ENCODE assay signal across 8 mouse cellular contexts in the genomic region with DNA sequence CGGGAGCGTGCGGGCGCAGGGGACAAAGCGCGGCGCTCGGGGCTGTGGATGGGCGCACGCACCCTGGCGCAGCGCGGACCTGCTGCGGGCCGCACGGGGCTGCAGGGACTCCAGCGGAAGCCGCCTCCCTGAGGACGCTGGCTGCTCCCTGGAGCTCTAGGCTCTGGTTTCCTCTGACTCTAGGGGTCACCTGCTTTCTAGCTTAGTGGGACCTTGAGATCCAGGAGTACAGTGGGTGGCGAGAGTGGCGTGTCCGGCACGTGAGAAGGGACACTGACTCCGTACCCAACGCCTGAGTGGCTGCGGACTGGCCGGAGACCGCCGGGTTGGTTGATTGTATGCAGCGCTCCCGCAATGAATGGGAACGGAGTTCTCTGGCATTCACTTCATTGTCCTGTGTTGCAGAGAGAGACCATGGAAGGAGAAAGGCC. TPM values are rescaled to one million over a fixed set of nuclear protein-coding genes. Genes with fewer than 3 reads are reported as not detected.
DNase-seq lines count a peak whose midpoint lies in the region; ATAC-seq lines count a peak whose summit lies in the region.
"Had no signal": no experiment of that assay in that cellular context is flagged by ENCODE, and none has a peak within 500 bp of the region (broad histone marks: within the 10 kb centered on the region; RNA-seq: fewer than 3 reads in every experiment).

No protein-coding gene starts in this region.

- H3K9me3 ChIP-seq in lung, embryonic 16.5 days (ENCODE audit: control insufficient read depth, low read length): no peaks in the 10 kb centered on the region
- no peaks in the 10 kb centered on the region for H3K9me3 ChIP-seq in forebrain, embryonic 10.5 days
- H3K9me3 ChIP-seq in intestine, embryonic 15.5 days: no peaks in the 10 kb centered on the region
- H3K9me3 ChIP-seq in midbrain, embryonic 11.5 days (ENCODE audit: control insufficient read depth, low read length): no peaks in the 10 kb centered on the region

- peak overlapping the region; percentile 71 for H3K4me3 ChIP-seq in lung, embryonic 16.5 days (ENCODE audit: low read length)
- peak overlapping the region; percentile 87 for H3K4me3 ChIP-seq in forebrain, embryonic 10.5 days
- H3K4me3 ChIP-seq in intestine, embryonic 15.5 days (replicated peaks): peak overlapping the region; percentile 74
- H3K4me3 ChIP-seq in midbrain, embryonic 11.5 days (ENCODE audit: low read depth, low read length): peak overlapping the region; percentile 86

- no peak overlapping the region for H3K27ac ChIP-seq in lung, embryonic 16.5 days (ENCODE audit: low read length)
- H3K27ac ChIP-seq in forebrain, embryonic 10.5 days: peak overlapping the region; percentile 97
- no peak overlapping the region for H3K27ac ChIP-seq in intestine, embryonic 15.5 days
- H3K27ac ChIP-seq in midbrain, embryonic 11.5 days (ENCODE audit: low read depth, low read length): peak overlapping the region; percentile 85
- H3K27ac ChIP-seq: macrophage had no signal

- WGBS in lung, embryonic 16.5 days: under 1% methylated on average over 24 of the region's 32 CpGs
- 0% methylated on average over 32 of the region's 32 CpGs for WGBS in forebrain, embryonic 10.5 days
- 0% methylated on average over 32 of the region's 32 CpGs for WGBS in intestine, embryonic 15.5 days
- WGBS in midbrain, embryonic 11.5 days: 0% methylated on average over 25 of the region's 32 CpGs

- peak overlapping the region; percentile 100 for H3K4me2 ChIP-seq in lung, embryonic 16.5 days (ENCODE audit: low read depth, low read length)
- peak overlapping the region; percentile 100 for H3K4me2 ChIP-seq in intestine, embryonic 15.5 days (replicated peaks)
- peak overlapping the region; percentile 85 for H3K4me2 ChIP-seq in midbrain, embryonic 11.5 days

- no peaks in the 10 kb centered on the region for H3K27me3 ChIP-seq in lung, embryonic 16.5 days (ENCODE audit: control insufficient read depth, insufficient read depth, low read depth, low read length)
- H3K27me3 ChIP-seq in forebrain, embryonic 10.5 days (ENCODE audit: poor library complexity, severe bottlenecking): peaks cover 22% of the 10 kb centered on the region
- no peaks in the 10 kb centered on the region for H3K27me3 ChIP-seq in intestine, embryonic 15.5 days (replicated peaks)
- no peaks in the 10 kb centered on the region for H3K27me3 ChIP-seq in midbrain, embryonic 11.5 days (ENCODE audit: control insufficient read depth, insufficient read depth, low read length)

- H3K9ac ChIP-seq in lung, embryonic 16.5 days (ENCODE audit: low read length): peak overlapping the region; percentile 70
- peak overlapping the region; percentile 70 for H3K9ac ChIP-seq in intestine, embryonic 15.5 days
- H3K9ac ChIP-seq in midbrain, embryonic 11.5 days (ENCODE audit: low read length): peak overlapping the region; percentile 85

- H3K4me1 ChIP-seq in lung, embryonic 16.5 days (replicated peaks; ENCODE audit: control insufficient read depth, insufficient read depth, low read length): peaks cover 14% of the 10 kb centered on the region
- H3K4me1 ChIP-seq in forebrain, embryonic 10.5 days: peaks cover 87% of the 10 kb centered on the region
- H3K4me1 ChIP-seq in intestine, embryonic 15.5 days (replicated peaks): peaks cover 17% of the 10 kb centered on the region; the same call in 1 of the 2 replicates
- H3K4me1 ChIP-seq in midbrain, embryonic 11.5 days (ENCODE audit: control insufficient read depth, insufficient read depth, low read length): peaks cover 20% of the 10 kb centered on the region

- no peaks in the 10 kb centered on the region for H3K36me3 ChIP-seq in lung, embryonic 16.5 days (ENCODE audit: control insufficient read depth, insufficient read depth, low read length)
- H3K36me3 ChIP-seq in forebrain, embryonic 10.5 days (replicated peaks): no peaks in the 10 kb centered on the region
- H3K36me3 ChIP-seq in intestine, embryonic 15.5 days: no peaks in the 10 kb centered on the region
- H3K36me3 ChIP-seq in midbrain, embryonic 11.5 days (ENCODE audit: control insufficient read depth, insufficient read depth, low read length): no peaks in the 10 kb centered on the region

- ATAC-seq in lung, embryonic 16.5 days (ENCODE audit: low read depth): peak; percentile 68
- ATAC-seq in intestine, embryonic 15.5 days: peak; percentile 78
- ATAC-seq in midbrain, embryonic 11.5 days (ENCODE audit: low FRiP score): peak; percentile 62

- DNase-seq in lung, postnatal 25 days (ENCODE audit: low spot score): no peak
- peak; percentile 69 for DNase-seq in forebrain, embryonic 10.5 days (ENCODE audit: extremely low spot score, low spot score)
- DNase-seq in midbrain, embryonic 11.5 days (ENCODE audit: low spot score, missing footprints): peak; percentile 97
- no peak for DNase-seq in layer of hippocampus, postnatal 36 days
- DNase-seq in urinary bladder, postnatal 4 days (ENCODE audit: low spot score in 2 of 2): no peak

RNA-seq across cellular contexts. Expression of gene Lama1, which starts 0.4 kb away (rescaled TPM):
- polyA plus RNA-seq in lung, embryonic 16.5 days (2015; fragmentation: Nextera tagmentation; extraction: Ambion mirVana): 2.2 and 2.4 TPM in 2 replicates
- polyA plus RNA-seq in forebrain, embryonic 10.5 days (2016; fragmentation: Nextera tagmentation; extraction: Ambion mirVana): 23.4 and 24.9 TPM in 2 replicates
- 2.8 and 3.0 TPM in 2 replicates for polyA plus RNA-seq in intestine, embryonic 15.5 days (2015; fragmentation: Nextera tagmentation; extraction: Ambion mirVana)
- polyA plus RNA-seq in midbrain, embryonic 11.5 days (2014; fragmentation: Nextera tagmentation; extraction: Ambion mirVana): 21.3 and 23.7 TPM in 2 replicates
- 1 to 10 TPM; 2.1 to 4.1 TPM for total RNA-seq in layer of hippocampus, postnatal 36 days (2021)
- polyA plus RNA-seq: macrophage had no signal

Comparison
In these comparisons a context has a peak if more than half of its experiments do, and no peak if none do; other contexts are left out.
1. H3K27ac ChIP-seq: peak in forebrain, embryonic 10.5 days (single experiment) and midbrain, embryonic 11.5 days (single experiment); none in lung, embryonic 16.5 days (single experiment) and intestine, embryonic 15.5 days (single experiment).
2. DNase-seq: peak in forebrain, embryonic 10.5 days (single experiment) and midbrain, embryonic 11.5 days (single experiment); none in lung, postnatal 25 days (single experiment), layer of hippocampus, postnatal 36 days (0 of 2) and urinary bladder, postnatal 4 days (0 of 2).
3. Peak in every context shown above with its lines, with median percentiles within 50 percentile points of each other: ATAC-seq, H3K4me2 ChIP-seq, H3K4me3 ChIP-seq and H3K9ac ChIP-seq.